Mouse (Mus musculus) midbrain, embryonic 13.5 days (tissue): ENCODE measurements at regions not wholly inside any gene's neighbourhood (a gene's known extent, or its start where the extent isn't known, plus 50 kb on each side); places are given as distances from the start of the nearest gene placed in this dataset.

Experiments
- ATAC-seq: fragments of 200-750 bp; cut with Nextera tagmentation; 2 replicates; pipeline ENCODE4 v1.8.0; 2017; ENCODE audit warnings: mild to moderate bottlenecking, moderate TSS enrichment, moderate library complexity
- H3K27ac ChIP-seq: fragments of 300-500 bp; sonication (generic); 2 replicates; pipeline ENCODE4 v1.5.1; 2015; ENCODE audit warnings: inconsistent platforms, mild to moderate bottlenecking, moderate library complexity
- H3K27me3 ChIP-seq: fragments of 300-500 bp; sonication (generic); 2 replicates; pipeline ENCODE4 v1.6.1; 2015; ENCODE audit warnings: mild to moderate bottlenecking, inconsistent platforms
- H3K36me3 ChIP-seq: fragments of 300-500 bp; sonication (generic); 2 replicates; pipeline ENCODE4 v1.6.1; 2015; ENCODE audit warnings: mild to moderate bottlenecking, inconsistent platforms
- H3K4me1 ChIP-seq: fragments of 300-500 bp; sonication (generic); replicated peaks from 2 replicates; pipeline ENCODE4 v1.6.1; 2015; ENCODE audit warnings: inconsistent platforms
- H3K4me2 ChIP-seq: fragments of 300-500 bp; sonication (generic); replicated peaks from 2 replicates; pipeline ENCODE4 v1.6.1; 2015; ENCODE audit warnings: moderate library complexity, mild to moderate bottlenecking, inconsistent platforms
- H3K4me3 ChIP-seq: fragments of 300-500 bp; sonication (generic); replicated peaks from 2 replicates; pipeline ENCODE4 v1.5.1; 2015; ENCODE audit warnings: mild to moderate bottlenecking, inconsistent platforms
- H3K9ac ChIP-seq: fragments of 300-500 bp; sonication (generic); replicated peaks from 2 replicates; pipeline ENCODE4 v1.6.1; 2015; ENCODE audit warnings: mild to moderate bottlenecking, inconsistent platforms
- H3K9me3 ChIP-seq: fragments of 300-500 bp; sonication (generic); 2 replicates; pipeline ENCODE4 v1.6.1; 2016; ENCODE audit warnings: mild to moderate bottlenecking, inconsistent platforms
- WGBS: fragments of 180-500 bp; shearing (Covaris S2); methylation state at CpG from one replicate; pipeline ENCODE4 v1.1.7; 2015; 5-methylcytosine and 5-hydroxymethylcytosine counted together

- WGBS, result 75% methylated on average over 9 of the region's 9 CpGs
- Histone ChIP-seq H3K27ac (no peak overlapping the region), H3K4me2 (no peak overlapping the region), H3K9me3 (no peaks in the 10 kb centered on the region), H3K4me3 (no peak overlapping the region), H3K4me1 (0 out of 2 replicates have a peak, but pooled peaks cover 2% of the 10 kb centered on the region), H3K27me3 (peaks cover 2% of the 10 kb centered on the region; the same call in 1 of the 2 replicates), H3K9ac (no peak overlapping the region), H3K36me3 (no peaks in the 10 kb centered on the region)
- ATAC-seq, result no peak
Observed at GRCm38 (mm10) chr12:70549296-70549695, 96.4 kb downstream of the Tmx1 start.

GRCm38 (mm10) chr12:70553866-70554265 lies 101.0 kb downstream of the Tmx1 start:
- Histone ChIP-seq H3K27ac (no peak overlapping the region), H3K36me3 (no peaks in the 10 kb centered on the region), H3K27me3 (peaks cover 2% of the 10 kb centered on the region; the same call in 1 of the 2 replicates), H3K4me2 (no peak overlapping the region), H3K4me3 (no peak overlapping the region), H3K9me3 (no peaks in the 10 kb centered on the region), H3K9ac (no peak overlapping the region), H3K4me1 (no peaks in the 10 kb centered on the region; the same call in 1 of the 2 replicates)
- ATAC-seq, result no peak
- 27% methylated on average over 6 of the region's 6 CpGs for WGBS

- Histone ChIP-seq H3K27ac (no peak overlapping the region), H3K36me3 (no peaks in the 10 kb centered on the region)
- 15% methylated on average over 7 of the region's 7 CpGs for WGBS
Observed at GRCm38 (mm10) chr12:70554586-70554985, 101.7 kb downstream of the Tmx1 start.

GRCm38 (mm10) chr12:70555723-70556122 lies 102.8 kb downstream of the Tmx1 start:
- ATAC-seq, result no peak
- no peak overlapping the region for H3K4me2 ChIP-seq
- WGBS, result 69% methylated on average over 3 of the region's 3 CpGs

More at GRCm38 (mm10) chr12:70554586-70554985, 101.7 kb downstream of the Tmx1 start:
- Histone ChIP-seq H3K9me3 (no peaks in the 10 kb centered on the region), H3K27me3 (peaks cover 2% of the 10 kb centered on the region; the same call in 1 of the 2 replicates), H3K4me2 (no peak overlapping the region), H3K4me1 (no peaks in the 10 kb centered on the region; the same call in 1 of the 2 replicates), H3K4me3 (no peak overlapping the region), H3K9ac (no peak overlapping the region)
- no peak for ATAC-seq

GRCm38 (mm10) chr12:70556820-70557219 lies 103.9 kb downstream of the Tmx1 start:
- Histone ChIP-seq H3K27ac (no peak overlapping the region), H3K4me2 (no peak overlapping the region), H3K27me3 (peaks cover 2% of the 10 kb centered on the region; the same call in 1 of the 2 replicates), H3K9me3 (no peaks in the 10 kb centered on the region), H3K4me1 (no peaks in the 10 kb centered on the region; the same call in 1 of the 2 replicates), H3K9ac (no peak overlapping the region), H3K36me3 (no peaks in the 10 kb centered on the region), H3K4me3 (no peak overlapping the region)
- no peak for ATAC-seq
- 78% methylated on average over 6 of the region's 6 CpGs for WGBS

More at GRCm38 (mm10) chr12:70555723-70556122, 102.8 kb downstream of the Tmx1 start:
- H3K9ac ChIP-seq, result no peak overlapping the region
- no peaks in the 10 kb centered on the region for H3K36me3 ChIP-seq
- H3K27me3 ChIP-seq, result peaks cover 2% of the 10 kb centered on the region; the same call in 1 of the 2 replicates
- no peaks in the 10 kb centered on the region for H3K9me3 ChIP-seq
- H3K27ac ChIP-seq, result no peak overlapping the region
- no peak overlapping the region for H3K4me3 ChIP-seq
- H3K4me1 ChIP-seq, result no peaks in the 10 kb centered on the region; the same call in 1 of the 2 replicates

GRCm38 (mm10) chr12:70563446-70563845 lies 110.6 kb downstream of the Tmx1 start:
- Histone ChIP-seq H3K4me3 (no peak overlapping the region), H3K27ac (no peak overlapping the region), H3K36me3 (no peaks in the 10 kb centered on the region), H3K4me1 (no peaks in the 10 kb centered on the region), H3K4me2 (no peak overlapping the region), H3K9ac (no peak overlapping the region), H3K27me3 (no peaks in the 10 kb centered on the region), H3K9me3 (no peaks in the 10 kb centered on the region)
- no peak for ATAC-seq
- 84% methylated on average over 4 of the region's 4 CpGs for WGBS

- Histone ChIP-seq H3K36me3 (no peaks in the 10 kb centered on the region), H3K27me3 (no peaks in the 10 kb centered on the region), H3K4me2 (no peak overlapping the region), H3K4me3 (no peak overlapping the region), H3K9ac (no peak overlapping the region), H3K4me1 (no peaks in the 10 kb centered on the region), H3K9me3 (no peaks in the 10 kb centered on the region), H3K27ac (no peak overlapping the region)
- 74% methylated on average over 7 of the region's 7 CpGs for WGBS
- no peak for ATAC-seq
Observed at GRCm38 (mm10) chr12:70575665-70576064, 122.8 kb downstream of the Tmx1 start.

GRCm38 (mm10) chr12:70577769-70578168 lies 124.9 kb downstream of the Tmx1 start:
- H3K4me2 ChIP-seq, result no peak overlapping the region
- no peaks in the 10 kb centered on the region for H3K27me3 ChIP-seq
- no peak overlapping the region for H3K9ac ChIP-seq
- H3K27ac ChIP-seq, result no peak overlapping the region
- 88% methylated on average over 4 of the region's 4 CpGs for WGBS
- ATAC-seq, result no peak
- H3K9me3 ChIP-seq, result peaks cover 3% of the 10 kb centered on the region; the same call in 1 of the 2 replicates
- no peak overlapping the region for H3K4me3 ChIP-seq
- no peaks in the 10 kb centered on the region for H3K4me1 ChIP-seq
- H3K36me3 ChIP-seq, result no peaks in the 10 kb centered on the region

- H3K9ac ChIP-seq, result no peak overlapping the region
- 58% methylated on average over 8 of the region's 8 CpGs for WGBS
- H3K9me3 ChIP-seq, result peaks cover 3% of the 10 kb centered on the region; the same call in 1 of the 2 replicates
- no peak for ATAC-seq
- H3K27ac ChIP-seq, result no peak overlapping the region
- no peaks in the 10 kb centered on the region for H3K4me1 ChIP-seq
- no peak overlapping the region for H3K4me2 ChIP-seq
- no peaks in the 10 kb centered on the region for H3K36me3 ChIP-seq
- no peaks in the 10 kb centered on the region for H3K27me3 ChIP-seq
- no peak overlapping the region for H3K4me3 ChIP-seq
Observed at GRCm38 (mm10) chr12:70579328-70579905, 126.5 kb downstream of the Tmx1 start.

GRCm38 (mm10) chr12:70586181-70586580 lies 133.3 kb downstream of the Tmx1 start:
- no peak overlapping the region for H3K4me2 ChIP-seq
- no peak for ATAC-seq
- H3K4me1 ChIP-seq, result no peaks in the 10 kb centered on the region
- H3K36me3 ChIP-seq, result no peaks in the 10 kb centered on the region
- H3K9me3 ChIP-seq, result peaks cover 3% of the 10 kb centered on the region; the same call in 1 of the 2 replicates
- H3K9ac ChIP-seq, result no peak overlapping the region
- no peaks in the 10 kb centered on the region for H3K27me3 ChIP-seq
- H3K4me3 ChIP-seq, result no peak overlapping the region
- H3K27ac ChIP-seq, result no peak overlapping the region
- 92% methylated on average over 2 of the region's 2 CpGs for WGBS

GRCm38 (mm10) chr12:70588234-70588633 lies 135.3 kb downstream of the Tmx1 start:
- Histone ChIP-seq H3K27ac (no peak overlapping the region), H3K9ac (no peak overlapping the region), H3K4me3 (no peak overlapping the region), H3K4me1 (no peaks in the 10 kb centered on the region), H3K27me3 (no peaks in the 10 kb centered on the region), H3K36me3 (no peaks in the 10 kb centered on the region), H3K4me2 (no peak overlapping the region), H3K9me3 (no peaks in the 10 kb centered on the region)
- 65% methylated on average over 3 of the region's 3 CpGs for WGBS
- no peak for ATAC-seq

GRCm38 (mm10) chr12:70589315-70589742 lies 136.4 kb downstream of the Tmx1 start:
- Histone ChIP-seq H3K4me1 (no peaks in the 10 kb centered on the region), H3K9ac (no peak overlapping the region), H3K27ac (no peak overlapping the region), H3K9me3 (no peaks in the 10 kb centered on the region), H3K36me3 (no peaks in the 10 kb centered on the region), H3K27me3 (no peaks in the 10 kb centered on the region), H3K4me3 (no peak overlapping the region), H3K4me2 (no peak overlapping the region)
- WGBS, result 87% methylated on average over 2 of the region's 2 CpGs
- ATAC-seq, result no peak
